Mouse (Mus musculus) heart, postnatal 36 days (tissue): ENCODE measurements around the gene Tead2. TPM values are rescaled to one million over a fixed set of nuclear protein-coding genes. Genes with fewer than 3 reads are reported as not detected.
A peak's percentile ranks its signal among the peaks of the same experiment; 100 is the strongest.
"Not testable (repeated sequence)": the region's sequence is repeated elsewhere in the genome, so short reads cannot be mapped to it uniquely, and the experiment has no call there.

Experiments
- DNase-seq, 2 experiments: peaks; one replicate each; pipeline ENCODE4 v3.0.0; 2021 to 2022
- intact Hi-C: fragments of 180-260 bp; cut with DNase I; formaldehyde crosslinking; loops from one replicate; pipeline ENCODE4 v1.15.1; 2025
- total RNA-seq, 2 experiments: library from RNA; stranded (reverse); gene quantifications; 2 replicates each; pipeline ENCODE4 v1.2.3; 2021

Tead2 gene
- total RNA-seq: 10 to 100 TPM; 10.3 to 11.4 TPM

- peak; percentile 51 to 62 for DNase-seq
- intact Hi-C loops: no loop called here
Measured at GRCm38 (mm10) chr7:45215673-45216441, at the start of gene Tead2. TSS of gene Tead2 (plus strand) at chr7:45215753.

GRCm38 (mm10) chr7:45166950-45167401 lies 48.6 kb upstream of the Tead2 start:
- intact Hi-C loops: no loop called here
- no peak for DNase-seq

- intact Hi-C loops: no loop called here
- DNase-seq: no peak
Measured at GRCm38 (mm10) chr7:45167761-45168445, 47.6 kb upstream of the Tead2 start.

GRCm38 (mm10) chr7:45168656-45169055 lies 46.9 kb upstream of the Tead2 start:
- intact Hi-C loops: no loop called here

GRCm38 (mm10) chr7:45169495-45169894 lies 46.1 kb upstream of the Tead2 start:
- no peak for DNase-seq
- intact Hi-C loops: no loop called here

More at GRCm38 (mm10) chr7:45168656-45169055, 46.9 kb upstream of the Tead2 start:
- no peak for DNase-seq

GRCm38 (mm10) chr7:45172974-45173373 lies 42.6 kb upstream of the Tead2 start:
- peak in 1 of 2 experiments; percentile 33 for DNase-seq
- intact Hi-C loops: no loop called here

- DNase-seq, intact Hi-C loops: not testable (repeated sequence)
Measured at GRCm38 (mm10) chr7:45173772-45174171, 41.8 kb upstream of the Tead2 start.

- intact Hi-C loops: no loop called here
- DNase-seq: no peak
Measured at GRCm38 (mm10) chr7:45174567-45175280, 40.8 kb upstream of the Tead2 start.

GRCm38 (mm10) chr7:45175398-45175797 lies 40.2 kb upstream of the Tead2 start:
- intact Hi-C loops: no loop called here
- no peak for DNase-seq

- intact Hi-C loops: no loop called here
- DNase-seq: no peak
Measured at GRCm38 (mm10) chr7:45175929-45176328, 39.6 kb upstream of the Tead2 start.

- intact Hi-C loops: no loop called here
- DNase-seq: no peak
Measured at GRCm38 (mm10) chr7:45176356-45176755, 39.2 kb upstream of the Tead2 start.

- no peak for DNase-seq
- intact Hi-C loops: no loop called here
Measured at GRCm38 (mm10) chr7:45178550-45178949, 37.0 kb upstream of the Tead2 start.

- intact Hi-C loops: no loop called here
- DNase-seq: no peak
Measured at GRCm38 (mm10) chr7:45179469-45179868, 36.1 kb upstream of the Tead2 start, which contains the start of gene Gfy. TSS of gene Gfy (minus strand) at chr7:45179569.

- DNase-seq: no peak
- intact Hi-C loops: no loop called here
Measured at GRCm38 (mm10) chr7:45180896-45181477, 34.6 kb upstream of the Tead2 start, which contains the start of gene Pth2. TSS of gene Pth2 (plus strand) at chr7:45180995.

GRCm38 (mm10) chr7:45181540-45181939 lies 34.0 kb upstream of the Tead2 start:
- intact Hi-C loops: no loop called here
- no peak for DNase-seq

- intact Hi-C loops: no loop called here
- peak; percentile 82 to 84 for DNase-seq
Measured at GRCm38 (mm10) chr7:45182199-45182601, 33.4 kb upstream of the Tead2 start.

GRCm38 (mm10) chr7:45182606-45183005 lies 32.9 kb upstream of the Tead2 start:
- intact Hi-C loops: no loop called here
- no peak for DNase-seq

GRCm38 (mm10) chr7:45183672-45184071 lies 31.9 kb upstream of the Tead2 start:
- intact Hi-C loops: no loop called here

GRCm38 (mm10) chr7:45185921-45186320 lies 29.6 kb upstream of the Tead2 start:
- DNase-seq: no peak
- intact Hi-C loops: no loop called here

More at GRCm38 (mm10) chr7:45183672-45184071, 31.9 kb upstream of the Tead2 start:
- DNase-seq: no peak

- no peak for DNase-seq
- intact Hi-C loops: no loop called here
Measured at GRCm38 (mm10) chr7:45189600-45189999, 26.0 kb upstream of the Tead2 start.

- DNase-seq: no peak
- intact Hi-C loops: no loop called here
Measured at GRCm38 (mm10) chr7:45190186-45190585, 25.4 kb upstream of the Tead2 start.
